Mouse (Mus musculus) lung, postnatal 10 days (tissue): Measurements from ENCODE around the gene Ccpg1os.

Experiments
- DNase-seq: peaks from one replicate; pipeline ENCODE4 v3.0.0; 2021

Gene Ccpg1os

DNA sequence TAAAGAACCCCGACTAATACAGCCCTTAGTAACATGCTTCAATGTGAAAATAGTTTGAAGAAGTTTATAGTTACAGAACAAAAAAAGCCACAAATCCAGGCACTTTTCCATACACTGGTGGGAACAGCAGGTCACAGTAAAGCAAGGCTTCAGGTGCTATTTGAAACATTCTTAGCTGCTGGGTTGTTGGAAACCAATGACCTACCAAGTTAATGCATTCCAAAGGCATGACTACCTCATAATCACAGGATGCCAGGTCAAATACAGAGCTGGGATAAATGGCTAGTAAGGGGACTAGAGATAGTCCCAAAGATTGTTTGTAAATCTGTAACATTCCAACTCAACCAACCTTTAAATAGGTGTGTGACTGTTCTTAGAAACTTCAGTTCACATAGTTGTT is 9.9 kb downstream of the Ccpg1os start:
- DNase-seq = no peak

- no peak for DNase-seq
These were observed 10.4 kb downstream of the Ccpg1os start for GRCm38 (mm10) chr9:72974734-72975133.

- no peak for DNase-seq
These were observed 12.2 kb downstream of the Ccpg1os start for GRCm38 (mm10) chr9:72972984-72973383.

DNA sequence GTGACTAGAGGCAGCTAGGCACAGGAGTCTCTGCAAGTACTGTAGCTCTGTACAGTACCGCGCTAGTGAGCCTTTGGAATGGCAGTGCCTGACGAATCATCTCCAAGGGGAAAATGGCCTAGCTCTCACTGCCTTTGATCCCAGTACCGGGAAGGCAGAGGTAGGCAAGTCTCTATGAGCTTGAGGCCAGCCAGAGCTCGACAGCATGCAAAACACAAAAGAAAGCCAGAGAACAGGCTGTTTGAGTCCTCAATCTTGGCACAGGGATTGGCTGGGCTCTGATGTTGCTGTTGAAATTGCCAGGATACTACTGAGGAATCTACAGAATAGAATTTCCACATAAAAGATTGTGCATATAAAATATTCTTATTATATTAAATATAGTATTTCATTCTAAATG is 12.7 kb downstream of the Ccpg1os start:
- no peak for DNase-seq

- DNase-seq = peak; percentile 54
These were observed 15.3 kb downstream of the Ccpg1os start for GRCm38 (mm10) chr9:72969874-72970273.

GRCm38 (mm10) chr9:72968349-72969061 is 16.7 kb downstream of the Ccpg1os start:
- DNase-seq = peak; percentile 73

GRCm38 (mm10) chr9:72961959-72962358 is 23.2 kb downstream of the Ccpg1os start:
- no peak for DNase-seq

- no peak for DNase-seq
These were observed 23.8 kb downstream of the Ccpg1os start for GRCm38 (mm10) chr9:72961346-72961745.

- peak; percentile 92 for DNase-seq
These were observed 26.4 kb downstream of the Ccpg1os start, which contains the start of the genes Dyx1c1 and Gm44503 for GRCm38 (mm10) chr9:72958521-72959450. Gene Dyx1c1 (plus strand): TSS chr9:72958785. Gene Gm44503 (plus strand): TSS chr9:72958852.

DNA sequence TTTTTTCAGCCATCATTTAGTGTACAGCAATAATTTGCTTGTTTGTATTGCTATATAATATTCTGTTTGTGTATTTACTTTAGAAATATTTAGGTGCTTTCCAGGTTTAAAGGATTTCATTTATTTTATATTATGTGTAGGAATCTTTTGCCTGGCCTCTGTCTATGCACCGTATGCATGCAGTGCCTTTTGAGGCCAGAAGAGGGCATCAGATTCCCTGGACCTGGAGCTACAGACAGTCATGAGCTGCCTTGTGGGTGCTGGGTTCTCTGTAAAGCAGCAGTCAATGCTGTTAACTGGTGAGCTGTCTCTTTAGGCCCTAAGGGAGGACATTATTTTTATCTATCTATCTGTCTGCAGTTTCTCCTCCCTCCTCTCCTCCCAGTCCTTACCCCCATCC is 29.6 kb downstream of the Ccpg1os start:
- DNase-seq = peak; percentile 63

- DNase-seq = peak; percentile 42
These were observed 30.4 kb downstream of the Ccpg1os start for GRCm38 (mm10) chr9:72954746-72955145.

DNA sequence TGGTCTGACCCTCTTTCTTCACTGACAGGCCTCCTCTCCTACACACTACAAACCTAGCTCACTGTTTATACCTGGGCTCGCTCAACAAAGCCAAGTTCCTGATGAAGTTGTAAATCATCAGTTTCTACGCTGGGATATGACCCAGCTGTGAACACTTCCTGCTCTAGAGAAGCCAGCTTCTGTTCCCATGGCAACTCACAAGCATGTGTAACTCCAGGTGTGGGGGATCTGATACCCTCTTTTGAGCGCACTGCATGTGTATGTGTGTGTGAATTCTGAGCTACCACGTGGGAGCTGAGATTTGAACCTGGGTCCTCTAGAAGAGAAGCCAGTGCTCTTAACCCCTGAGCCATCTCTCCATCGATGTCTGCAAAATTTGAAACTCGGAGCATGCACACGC is 35.6 kb downstream of the Ccpg1os start:
- no peak for DNase-seq

GRCm38 (mm10) chr9:72947010-72947409 is 38.2 kb downstream of the Ccpg1os start:
- DNase-seq = no peak

GRCm38 (mm10) chr9:72944286-72944685 is 40.9 kb downstream of the Ccpg1os start:
- no peak for DNase-seq

DNA sequence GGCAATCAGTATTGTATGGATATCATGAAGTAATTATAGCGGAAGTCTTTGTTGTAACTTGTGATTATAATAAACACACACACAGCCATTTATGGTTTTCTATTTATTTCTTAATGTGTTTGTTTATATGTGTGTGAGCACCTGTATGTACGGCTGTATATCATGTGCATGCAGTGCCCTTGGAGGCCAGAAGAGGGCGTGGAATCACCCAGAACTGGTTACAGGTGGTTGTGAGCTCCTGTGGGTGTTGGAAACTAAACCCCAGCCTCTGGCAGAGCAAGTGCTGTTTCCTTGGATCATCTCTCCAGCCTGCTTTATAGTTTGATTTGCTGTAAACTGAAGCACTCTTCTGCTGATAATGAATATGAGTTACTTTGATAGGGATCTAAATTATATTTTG is 41.8 kb downstream of the Ccpg1os start:
- DNase-seq = no peak

DNA sequence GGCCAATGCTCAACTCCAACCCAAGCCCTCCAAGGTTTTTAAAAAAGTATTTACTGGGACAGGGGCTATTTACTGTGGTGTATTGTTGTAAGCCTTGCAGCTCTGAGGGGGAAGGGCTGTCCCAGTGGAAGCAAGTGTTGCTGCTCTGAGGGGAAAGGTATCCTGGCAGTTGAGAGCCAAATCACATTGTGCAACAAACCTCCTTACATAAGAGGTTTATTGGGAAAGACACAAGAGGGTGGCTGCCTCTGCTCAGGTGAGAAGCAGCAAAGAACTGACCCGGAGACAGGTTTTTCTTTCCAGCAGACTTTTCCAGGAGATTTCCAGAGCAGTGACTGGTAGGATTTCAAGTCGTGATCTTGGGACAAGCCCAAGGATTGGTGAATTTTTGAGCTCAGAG is 48.9 kb downstream of the Ccpg1os start:
- DNase-seq = peak; percentile 49

- DNase-seq = no peak
These were observed 49.9 kb downstream of the Ccpg1os start for GRCm38 (mm10) chr9:72935309-72935708.

- DNase-seq = no peak
These were observed 53.9 kb downstream of the Ccpg1os start for GRCm38 (mm10) chr9:72931166-72931790.
